Mouse (Mus musculus) cortical plate, adult 2 months (tissue): ENCODE data around the gene Rassf7.

Source experiments
- CTCF ChIP-seq: fragments of 200-500 bp; IDR thresholded peaks from 2 replicates; pipeline ENCODE4 v1.5.1; 2011; ENCODE audit warnings: mild to moderate bottlenecking, control low read depth, low read length; ENCODE audit not compliant: insufficient read depth; ENCODE audit errors: extremely low read depth
- POLR2A ChIP-seq: fragments of 200-500 bp; IDR thresholded peaks from 2 replicates; pipeline ENCODE4 v1.6.1; 2011; ENCODE audit warnings: mild to moderate bottlenecking, low read length, control low read depth; ENCODE audit not compliant: insufficient read depth; ENCODE audit errors: extremely low read depth

GRCm38 (mm10) chr7:141264041-141264700 is 48.5 kb downstream of the Rassf7 start:
- TF ChIP-seq CTCF = no peak
- TF ChIP-seq POLR2A = no peak
